Mouse (Mus musculus): ENCODE measurements around the gene Gm49366. TPM values are rescaled to one million over a fixed set of nuclear protein-coding genes. Genes with fewer than 3 reads are reported as not detected.
"Not testable (repeated sequence)": the region's sequence is repeated elsewhere in the genome, so short reads cannot be mapped to it uniquely, and the experiment has no call there.

Gene Gm49366
- polyA plus RNA-seq, 1 experiment from 2014 or later: not detected

- Histone ChIP-seq H3K9me3 (replicated peaks) (no peaks in the 10 kb centered on the region), H3K27me3 (0 out of 2 replicates have a peak, but pooled peaks cover 4% of the 10 kb centered on the region), H3K4me2 (no peak overlapping the region), H3K27ac (no peak overlapping the region), H3K36me3 (no peaks in the 10 kb centered on the region), H3K9ac (no peak overlapping the region), H3K4me1 (replicated peaks) (no peaks in the 10 kb centered on the region), H3K4me3 (no peak overlapping the region)
- 18% methylated on average over 2 of the region's 2 CpGs for WGBS
- ATAC-seq (replicated peaks; ENCODE audit: insufficient number of reproducible peaks, insufficient read depth, low FRiP score, low read depth): no peak
These were observed 22.2 kb downstream of the Gm49366 start for GRCm38 (mm10) chr12:84060946-84061345.

- H3K27me3 ChIP-seq: peaks cover 10% of the 10 kb centered on the region
- no peak overlapping the region for H3K27ac ChIP-seq
- H3K4me3 ChIP-seq: no peak overlapping the region
- H3K4me1 ChIP-seq (replicated peaks): no peaks in the 10 kb centered on the region
- WGBS: 90% methylated on average over 20 of the region's 20 CpGs
- no peaks in the 10 kb centered on the region for H3K36me3 ChIP-seq
- H3K4me2 ChIP-seq: no peak overlapping the region
- no peaks in the 10 kb centered on the region for H3K9me3 ChIP-seq (replicated peaks)
- H3K9ac ChIP-seq: no peak overlapping the region
- ATAC-seq (replicated peaks; ENCODE audit: insufficient number of reproducible peaks, insufficient read depth, low FRiP score, low read depth): no peak
These were observed 23.6 kb downstream of the Gm49366 start for GRCm38 (mm10) chr12:84062336-84062735.

GRCm38 (mm10) chr12:84063228-84063627 is 24.5 kb downstream of the Gm49366 start:
- Histone ChIP-seq H3K36me3 (no peaks in the 10 kb centered on the region), H3K27me3 (peaks cover 19% of the 10 kb centered on the region), H3K27ac (no peak overlapping the region), H3K4me1 (replicated peaks) (no peaks in the 10 kb centered on the region), H3K4me3 (no peak overlapping the region), H3K9me3 (replicated peaks) (no peaks in the 10 kb centered on the region), H3K4me2 (no peak overlapping the region), H3K9ac (no peak overlapping the region)
- no peak for ATAC-seq (replicated peaks; ENCODE audit: insufficient number of reproducible peaks, insufficient read depth, low FRiP score, low read depth)
- WGBS: 68% methylated on average over 5 of the region's 5 CpGs

- no peak for ATAC-seq (replicated peaks; ENCODE audit: insufficient number of reproducible peaks, insufficient read depth, low FRiP score, low read depth)
- Histone ChIP-seq H3K4me1 (replicated peaks) (no peaks in the 10 kb centered on the region), H3K4me2 (no peak overlapping the region), H3K4me3 (no peak overlapping the region), H3K9ac (no peak overlapping the region), H3K27ac (no peak overlapping the region), H3K9me3 (replicated peaks) (no peaks in the 10 kb centered on the region), H3K27me3 (peaks cover 25% of the 10 kb centered on the region), H3K36me3 (no peaks in the 10 kb centered on the region)
- WGBS: 70% methylated on average over 2 of the region's 2 CpGs
These were observed 25.1 kb downstream of the Gm49366 start for GRCm38 (mm10) chr12:84063833-84064232.

- H3K4me2 ChIP-seq: no peak overlapping the region
- no peaks in the 10 kb centered on the region for H3K36me3 ChIP-seq
- H3K4me3 ChIP-seq: no peak overlapping the region
- H3K27me3 ChIP-seq: peaks cover 28% of the 10 kb centered on the region
- no peak overlapping the region for H3K9ac ChIP-seq
- 70% methylated on average over 8 of the region's 8 CpGs for WGBS
- no peak overlapping the region for H3K27ac ChIP-seq
- 0 out of 2 replicates have a peak, but pooled peaks cover under 1% of the 10 kb centered on the region for H3K4me1 ChIP-seq (replicated peaks)
- ATAC-seq (replicated peaks; ENCODE audit: insufficient number of reproducible peaks, insufficient read depth, low FRiP score, low read depth): no peak
- no peaks in the 10 kb centered on the region for H3K9me3 ChIP-seq (replicated peaks)
These were observed 25.9 kb downstream of the Gm49366 start for GRCm38 (mm10) chr12:84064621-84065020.

- no peak for ATAC-seq (replicated peaks; ENCODE audit: insufficient number of reproducible peaks, insufficient read depth, low FRiP score, low read depth)
- H3K36me3 ChIP-seq: no peaks in the 10 kb centered on the region
- H3K4me1 ChIP-seq (replicated peaks): 0 out of 2 replicates have a peak, but pooled peaks cover 2% of the 10 kb centered on the region
- peaks cover 33% of the 10 kb centered on the region for H3K27me3 ChIP-seq
- H3K9me3 ChIP-seq (replicated peaks): no peaks in the 10 kb centered on the region
- H3K27ac ChIP-seq: no peak overlapping the region
- H3K4me3 ChIP-seq: no peak overlapping the region
- no peak overlapping the region for H3K9ac ChIP-seq
- WGBS: 72% methylated on average over 4 of the region's 4 CpGs
- H3K4me2 ChIP-seq: no peak overlapping the region
These were observed 29.0 kb downstream of the Gm49366 start for GRCm38 (mm10) chr12:84067752-84068151.

GRCm38 (mm10) chr12:84068296-84068695 is 29.6 kb downstream of the Gm49366 start:
- Histone ChIP-seq H3K9ac (no peak overlapping the region), H3K27me3 (peaks cover 33% of the 10 kb centered on the region), H3K27ac (no peak overlapping the region), H3K4me1 (replicated peaks) (0 out of 2 replicates have a peak, but pooled peaks cover 2% of the 10 kb centered on the region), H3K4me3 (no peak overlapping the region), H3K4me2 (no peak overlapping the region), H3K36me3 (no peaks in the 10 kb centered on the region), H3K9me3 (replicated peaks) (no peaks in the 10 kb centered on the region)
- no peak for ATAC-seq (replicated peaks; ENCODE audit: insufficient number of reproducible peaks, insufficient read depth, low FRiP score, low read depth)
- WGBS: 67% methylated on average over 8 of the region's 8 CpGs

- Histone ChIP-seq H3K9ac (no peak within 1 kb of the TSS; the same call in 1 of the 2 replicates), H3K9me3 (replicated peaks) (no peaks in the 10 kb centered on the region), H3K4me1 (replicated peaks) (0 out of 2 replicates have a peak, but pooled peaks cover 2% of the 10 kb centered on the region), H3K27me3 (peaks cover 33% of the 10 kb centered on the region), H3K4me2 (peak within 1 kb of the TSS; percentile 81), H3K4me3 (peak within 1 kb of the TSS; percentile 48), H3K27ac (no peak within 1 kb of the TSS), H3K36me3 (no peaks in the 10 kb centered on the region)
- whole genome bisulfite sequencing: 50% methylated on average over 9 of the region's 9 CpGs
- no peak for ATAC-seq (replicated peaks; ENCODE audit: insufficient number of reproducible peaks, insufficient read depth, low FRiP score, low read depth)
These were observed 30.3 kb downstream of the Gm49366 start, which contains the start of gene Acot5 for GRCm38 (mm10) chr12:84068986-84069385. Acot5 (plus strand) TSS chr12:84069325.

GRCm38 (mm10) chr12:84069582-84069981 is 30.8 kb downstream of the Gm49366 start:
- H3K27me3 ChIP-seq: peaks cover 33% of the 10 kb centered on the region
- H3K36me3 ChIP-seq; H3K9ac ChIP-seq; H3K27ac ChIP-seq; ATAC-seq (replicated peaks; ENCODE audit: insufficient number of reproducible peaks, insufficient read depth, low FRiP score, low read depth); H3K9me3 ChIP-seq (replicated peaks); H3K4me1 ChIP-seq (replicated peaks): not testable (repeated sequence)
- 1% methylated on average over 41 of the region's 52 CpGs for WGBS
- H3K4me3 ChIP-seq: peak overlapping the region; percentile 48
- H3K4me2 ChIP-seq: peak overlapping the region; percentile 81

GRCm38 (mm10) chr12:84071696-84072095 is 33.0 kb downstream of the Gm49366 start:
- no peak overlapping the region for H3K27ac ChIP-seq
- H3K4me3 ChIP-seq: no peak overlapping the region
- 0 out of 2 replicates have a peak, but pooled peaks cover 2% of the 10 kb centered on the region for H3K4me1 ChIP-seq (replicated peaks)
- no peaks in the 10 kb centered on the region for H3K9me3 ChIP-seq (replicated peaks)
- H3K36me3 ChIP-seq: no peaks in the 10 kb centered on the region
- ATAC-seq (replicated peaks; ENCODE audit: insufficient number of reproducible peaks, insufficient read depth, low FRiP score, low read depth): no peak
- WGBS: 85% methylated on average over 2 of the region's 2 CpGs
- no peak overlapping the region for H3K9ac ChIP-seq
- peaks cover 32% of the 10 kb centered on the region for H3K27me3 ChIP-seq
- H3K4me2 ChIP-seq: no peak overlapping the region

- Histone ChIP-seq H3K9me3 (replicated peaks) (no peaks in the 10 kb centered on the region), H3K36me3 (no peaks in the 10 kb centered on the region), H3K4me1 (replicated peaks) (no peaks in the 10 kb centered on the region), H3K27me3 (no peaks in the 10 kb centered on the region), H3K27ac (no peak overlapping the region), H3K4me2 (no peak overlapping the region), H3K9ac (no peak overlapping the region), H3K4me3 (no peak overlapping the region)
- no peak for ATAC-seq (replicated peaks; ENCODE audit: insufficient number of reproducible peaks, insufficient read depth, low FRiP score, low read depth)
- WGBS: 76% methylated on average over 4 of the region's 4 CpGs
These were observed 38.7 kb downstream of the Gm49366 start for GRCm38 (mm10) chr12:84077371-84077990.

- no peak overlapping the region for H3K4me3 ChIP-seq
- no peak overlapping the region for H3K4me2 ChIP-seq
- no peaks in the 10 kb centered on the region for H3K4me1 ChIP-seq (replicated peaks)
- H3K36me3 ChIP-seq: no peaks in the 10 kb centered on the region
- H3K9me3 ChIP-seq (replicated peaks): no peaks in the 10 kb centered on the region
- H3K27ac ChIP-seq: no peak overlapping the region
- no peak for ATAC-seq (replicated peaks; ENCODE audit: insufficient number of reproducible peaks, insufficient read depth, low FRiP score, low read depth)
- 74% methylated on average over 2 of the region's 2 CpGs for WGBS
- H3K9ac ChIP-seq: no peak overlapping the region
- H3K27me3 ChIP-seq: no peaks in the 10 kb centered on the region
These were observed 45.1 kb downstream of the Gm49366 start for GRCm38 (mm10) chr12:84083842-84084241.

Measured in heart, embryonic 15.5 days (tissue).